Mouse (Mus musculus) liver, embryonic 14.5 days (tissue): ENCODE data around the gene Gtf2e1.

ENCODE experiments used
- CTCF ChIP-seq: IDR thresholded peaks from 2 replicates; pipeline ENCODE4 v1.5.1; 2016; ENCODE audit warnings: antibody characterized with exemption, low read depth, control low read depth
- EP300 ChIP-seq: IDR thresholded peaks from 2 replicates; pipeline ENCODE4 v1.6.1; 2016; ENCODE audit warnings: antibody characterized with exemption, low read depth

GRCm38 (mm10) chr16:37463981-37464380 is 75.6 kb downstream of the Gtf2e1 start:
- TF ChIP-seq EP300 (no peak), CTCF (no peak)
